Mouse (Mus musculus): ENCODE data around the gene Wdr41.

The Wdr41 gene

DNA sequence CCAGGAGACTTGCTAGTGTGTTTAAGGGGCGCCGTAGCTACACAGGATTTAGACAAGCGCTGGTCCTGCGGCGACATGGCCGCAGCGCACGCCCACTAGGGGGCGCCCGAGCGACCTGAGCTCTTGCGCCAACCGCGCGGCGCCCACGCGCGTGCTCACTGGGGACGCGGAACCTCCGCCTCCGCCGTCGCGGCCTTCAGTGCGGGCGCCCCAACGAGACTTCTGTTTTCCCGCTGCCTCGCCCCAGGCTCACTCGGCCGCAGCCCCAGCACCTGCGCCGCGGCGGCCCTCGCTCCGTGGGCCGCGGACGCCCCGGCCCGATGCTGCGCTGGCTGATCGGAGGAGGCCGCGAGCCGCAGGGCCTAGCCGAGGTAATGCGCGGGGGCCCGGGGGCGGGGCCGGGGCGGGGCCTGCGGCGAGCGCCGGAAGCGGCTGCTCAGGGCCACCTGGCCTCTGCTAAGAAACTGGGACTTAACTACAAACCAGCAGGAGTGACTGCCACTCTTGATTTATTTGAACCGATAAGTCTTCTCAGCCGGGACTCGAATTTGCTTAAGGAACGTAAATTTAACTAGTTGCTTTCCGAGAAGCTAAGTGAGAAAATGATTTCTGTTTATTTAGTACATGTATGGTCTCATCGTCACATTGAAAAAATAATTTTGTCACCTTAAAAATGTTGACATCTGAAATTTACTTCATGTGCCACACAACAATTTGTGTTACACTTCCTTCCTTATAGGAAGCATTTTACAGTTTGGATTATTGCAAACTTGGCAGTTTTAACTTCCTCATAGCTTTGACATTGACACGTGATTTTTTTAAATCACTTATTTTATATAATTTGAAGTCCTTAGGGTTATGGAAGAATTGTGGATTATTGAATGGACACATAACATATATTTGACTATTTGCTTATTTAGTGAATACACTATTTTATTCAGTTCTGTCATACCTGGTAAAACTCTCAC is at the start of gene Wdr41:
Wdr41 (plus strand) TSS at position 126 of the 968 bp plus-strand sequence.
- in situ Hi-C loops (cut with MboI; ENCODE audit: unreplicated experiment in 2 of 2), result loop anchor here (10.0 kb wide), 1 partner anchor 348 kb away; the partner anchor contains the start of gene Zbed3 (in 2 of the 2)

DNA sequence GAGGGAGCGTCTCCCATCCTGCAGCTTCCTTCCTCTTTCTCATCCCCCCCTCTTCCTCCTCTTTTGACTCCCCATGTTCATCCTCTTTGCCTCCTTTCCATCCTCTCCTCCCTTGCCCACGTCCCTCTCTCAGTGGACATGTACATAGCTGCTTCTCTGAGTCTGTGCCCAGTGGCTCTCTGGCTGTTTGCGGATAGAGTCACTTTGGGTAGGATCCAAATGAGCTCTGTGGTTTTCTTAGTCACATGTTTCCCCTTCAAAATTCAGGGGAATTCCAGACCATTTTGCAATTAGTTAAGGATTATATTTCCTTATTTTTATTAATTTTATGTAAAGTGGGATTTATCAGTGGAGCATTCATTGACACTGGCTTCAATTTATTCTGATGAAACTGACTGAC is 48.1 kb upstream of the Wdr41 start:
- in situ Hi-C loops (cut with MboI; ENCODE audit: unreplicated experiment in 2 of 2), result loop anchor here in 1 of 2 experiments (25.0 kb wide), 1 partner anchor 1141 kb away; no protein-coding TSS in a partner anchor

DNA sequence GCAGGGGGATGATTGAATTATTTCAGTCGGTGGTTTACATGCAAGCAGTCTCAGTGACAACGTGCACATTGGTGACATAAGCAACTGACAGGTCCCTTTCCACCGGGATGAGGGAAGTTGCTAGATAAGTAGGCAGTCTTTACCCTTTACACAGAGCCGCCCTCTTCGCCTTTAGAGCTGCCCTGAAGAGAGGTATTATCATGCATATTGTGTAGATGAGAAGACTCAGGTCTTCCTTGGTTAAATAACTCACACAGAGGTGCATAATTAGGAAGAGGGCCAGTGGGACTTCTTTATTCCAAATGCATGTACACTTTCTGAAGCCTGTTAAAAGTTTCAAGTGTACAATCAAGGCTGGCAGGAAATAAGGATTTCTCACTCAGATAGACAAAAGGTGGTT is 37.7 kb upstream of the Wdr41 start:
- in situ Hi-C loops (cut with MboI; ENCODE audit: unreplicated experiment in 2 of 2), result loop anchor here in 1 of 2 experiments (25.0 kb wide), 1 partner anchor 1151 kb away; no protein-coding TSS in a partner anchor

- in situ Hi-C loops (cut with MboI; ENCODE audit: unreplicated experiment in 2 of 2), result loop anchor here (5.0 to 25.0 kb wide), 6 partner anchors 375 to 1153 kb away; no protein-coding TSS in a partner anchor
These were observed 36.0 kb upstream of the Wdr41 start for GRCm38 (mm10) chr13:94940104-94940503.

- in situ Hi-C loops (cut with MboI; ENCODE audit: unreplicated experiment in 2 of 2), result loop anchor here (5.0 to 25.0 kb wide), 6 partner anchors 376 to 1154 kb away; no protein-coding TSS in a partner anchor
These were observed 34.9 kb upstream of the Wdr41 start for GRCm38 (mm10) chr13:94941230-94941629.

DNA sequence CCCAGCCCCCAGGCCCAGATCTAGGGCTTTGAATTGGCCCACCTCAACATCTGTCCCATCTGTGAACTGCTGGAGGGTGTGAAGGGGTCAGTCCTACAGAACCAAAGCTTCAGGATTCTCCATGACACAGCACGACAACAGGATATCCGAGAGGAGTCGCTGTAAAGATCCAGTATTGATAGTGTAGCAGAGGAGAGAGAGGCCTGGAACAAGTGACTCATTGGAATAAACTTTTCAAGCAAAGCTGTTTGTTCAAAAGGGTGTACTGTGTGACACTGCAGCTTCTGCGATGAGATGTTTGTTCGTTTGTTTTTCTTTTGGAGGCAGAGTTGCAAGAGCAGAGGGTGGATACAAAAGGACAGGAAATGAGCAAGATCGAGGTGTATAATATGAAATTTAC is 20.2 kb upstream of the Wdr41 start:
- in situ Hi-C loops (cut with MboI; ENCODE audit: unreplicated experiment in 2 of 2), result loop anchor here (10.0 to 25.0 kb wide), 2 partner anchors 329 to 531 kb away; partner anchors contain the start of gene S100z (in 1 of the 2)

DNA sequence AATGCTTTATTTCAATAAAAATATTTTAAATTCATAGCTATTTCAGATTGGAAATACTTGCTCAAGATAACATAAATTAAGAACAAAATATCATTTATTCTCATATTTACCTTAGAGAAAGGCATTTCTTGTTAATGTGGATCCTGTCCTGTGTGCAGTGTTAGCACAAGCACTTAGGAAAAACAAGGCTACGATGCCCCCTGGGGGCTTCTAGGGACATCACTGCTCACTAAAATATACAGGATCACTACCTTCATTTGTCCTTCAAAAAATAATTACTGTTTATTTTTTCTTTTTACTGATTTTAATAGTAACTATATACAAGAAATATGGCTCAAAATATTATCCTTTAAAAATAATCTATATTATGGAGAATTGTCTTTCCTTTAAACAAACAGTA is 18.2 kb upstream of the Wdr41 start:
- in situ Hi-C loops (cut with MboI; ENCODE audit: unreplicated experiment in 2 of 2), result loop anchor here (10.0 to 25.0 kb wide), 2 partner anchors 327 to 529 kb away; partner anchors contain the start of gene S100z (in 1 of the 2)

GRCm38 (mm10) chr13:94969992-94970553 is 6.1 kb upstream of the Wdr41 start:
- in situ Hi-C loops (cut with MboI; ENCODE audit: unreplicated experiment in 2 of 2), result loop anchor here (10.0 to 25.0 kb wide), 4 partner anchors 355 to 517 kb away; partner anchors contain the start of genes Zbed3 (in 2 of the 2) and S100z (in 1 of the 2)

DNA sequence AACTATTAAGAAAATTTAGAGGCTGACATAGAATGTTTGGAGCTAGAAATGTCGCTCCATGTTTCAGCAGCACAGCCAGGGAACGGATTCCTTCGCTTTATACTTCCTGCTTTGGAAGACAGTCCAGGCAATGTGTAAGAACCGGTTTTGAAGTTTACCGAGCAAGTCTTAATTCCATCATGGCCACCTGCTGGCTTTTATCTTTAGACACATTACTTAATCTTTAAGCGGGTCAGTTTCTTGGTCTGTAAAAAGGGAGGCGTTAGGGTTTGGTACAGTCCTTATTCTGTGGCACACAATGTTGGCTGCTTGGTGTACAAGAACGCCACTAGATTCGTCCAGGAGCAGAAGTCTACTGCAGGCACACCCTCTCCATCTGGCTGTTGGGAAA is 321 bp upstream of the Wdr41 start:
- in situ Hi-C loops (cut with MboI; ENCODE audit: unreplicated experiment in 2 of 2), result loop anchor here (10.0 kb wide), 1 partner anchor 349 kb away; the partner anchor contains the start of gene Zbed3 (in 2 of the 2)

GRCm38 (mm10) chr13:94979081-94979480 is 2.9 kb downstream of the Wdr41 start:
- in situ Hi-C loops (cut with MboI; ENCODE audit: unreplicated experiment in 2 of 2), result loop anchor here (10.0 kb wide), 1 partner anchor 346 kb away; the partner anchor contains the start of gene Zbed3 (in 2 of the 2)

- in situ Hi-C loops (cut with MboI; ENCODE audit: unreplicated experiment in 2 of 2), result no loop called here
These were observed 14.4 kb downstream of the Wdr41 start for GRCm38 (mm10) chr13:94990516-94990915.

- in situ Hi-C loops (cut with MboI; ENCODE audit: unreplicated experiment in 2 of 2), result no loop called here
These were observed 31.1 kb downstream of the Wdr41 start for GRCm38 (mm10) chr13:95007281-95007680.

- in situ Hi-C loops (cut with MboI; ENCODE audit: unreplicated experiment in 2 of 2), result no loop called here
These were observed 33.1 kb downstream of the Wdr41 start for GRCm38 (mm10) chr13:95009261-95009660.

DNA sequence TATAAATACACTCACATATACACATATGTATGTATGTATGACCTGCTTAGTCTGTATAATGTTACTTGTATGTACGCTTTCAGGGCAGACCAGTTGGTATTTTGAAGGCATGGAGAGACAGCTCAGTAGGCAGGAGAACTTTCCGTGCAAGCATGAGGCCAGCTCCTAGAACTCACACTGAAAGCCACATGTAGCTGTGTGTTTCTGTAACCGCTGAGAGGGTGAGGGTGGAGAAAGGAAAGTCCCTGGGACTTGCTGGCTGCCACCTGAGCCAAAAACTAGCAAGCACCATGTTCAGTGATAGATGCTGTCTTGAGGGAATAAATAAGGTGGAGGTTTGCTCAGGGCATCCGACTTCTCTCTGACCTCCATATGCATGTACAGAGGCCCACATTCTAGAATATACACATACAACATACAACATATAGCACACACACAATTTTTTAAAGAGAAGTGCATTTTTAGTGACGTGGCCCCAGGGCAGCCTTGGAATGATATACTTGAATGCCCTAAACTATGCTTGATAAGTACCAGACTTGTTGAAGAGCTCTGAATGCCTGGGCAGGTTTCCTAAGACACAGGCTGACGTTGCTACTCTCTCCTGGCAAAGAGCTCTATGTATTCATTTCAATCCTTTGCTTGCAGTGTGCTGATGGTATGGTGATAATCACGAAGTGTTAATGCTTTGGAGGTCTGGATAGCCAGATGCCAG is 35.6 kb downstream of the Wdr41 start:
- in situ Hi-C loops (cut with MboI; ENCODE audit: unreplicated experiment in 2 of 2), result no loop called here

DNA sequence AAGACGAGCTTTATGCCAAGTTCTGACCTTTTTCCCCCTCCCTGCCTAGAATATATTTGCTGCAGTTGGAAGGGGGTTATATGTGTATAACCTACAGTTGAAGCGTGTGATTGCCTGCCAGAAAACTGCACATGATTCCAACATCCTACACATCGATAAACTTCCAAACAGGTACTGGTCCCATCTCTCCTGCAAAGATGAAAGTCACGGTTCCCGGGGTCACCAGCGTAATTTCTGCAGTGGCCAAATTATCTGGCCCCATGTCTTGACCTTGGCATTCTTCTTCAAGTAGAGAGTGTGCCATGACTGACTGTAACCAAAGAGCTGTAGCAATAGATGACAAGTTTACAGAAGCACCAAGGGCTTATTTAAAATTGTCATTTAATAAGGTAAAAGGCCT is 41.1 kb downstream of the Wdr41 start:
- in situ Hi-C loops (cut with MboI; ENCODE audit: unreplicated experiment in 2 of 2), result no loop called here

- in situ Hi-C loops (cut with MboI; ENCODE audit: unreplicated experiment in 2 of 2), result no loop called here
These were observed 41.8 kb downstream of the Wdr41 start for GRCm38 (mm10) chr13:95017916-95018315.

DNA sequence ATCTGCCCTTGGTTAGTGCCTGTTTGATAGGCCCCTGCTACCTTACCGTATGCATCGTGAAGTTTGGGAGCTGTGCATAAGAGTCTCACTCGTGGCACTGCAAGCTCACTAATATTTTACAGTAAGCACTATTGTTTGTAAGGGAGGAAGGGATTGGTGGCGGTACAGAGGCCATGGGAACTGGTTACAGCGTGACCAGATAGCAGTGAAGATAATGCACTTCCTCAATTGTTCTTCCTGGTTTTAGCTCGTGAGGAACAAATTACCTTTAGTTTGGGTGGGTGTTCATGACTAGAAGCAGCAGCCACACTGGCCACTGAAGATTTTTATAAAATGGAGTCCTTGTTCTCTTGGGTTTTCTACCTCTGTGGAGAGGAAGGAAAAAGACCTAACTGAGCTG is 43.2 kb downstream of the Wdr41 start:
- in situ Hi-C loops (cut with MboI; ENCODE audit: unreplicated experiment in 2 of 2), result no loop called here

- in situ Hi-C loops (cut with MboI; ENCODE audit: unreplicated experiment in 2 of 2), result no loop called here
These were observed 44.1 kb downstream of the Wdr41 start for GRCm38 (mm10) chr13:95020216-95020615.

GRCm38 (mm10) chr13:95030828-95031227 is 54.7 kb downstream of the Wdr41 start:
- in situ Hi-C loops (cut with MboI; ENCODE audit: unreplicated experiment in 2 of 2), result no loop called here

DNA sequence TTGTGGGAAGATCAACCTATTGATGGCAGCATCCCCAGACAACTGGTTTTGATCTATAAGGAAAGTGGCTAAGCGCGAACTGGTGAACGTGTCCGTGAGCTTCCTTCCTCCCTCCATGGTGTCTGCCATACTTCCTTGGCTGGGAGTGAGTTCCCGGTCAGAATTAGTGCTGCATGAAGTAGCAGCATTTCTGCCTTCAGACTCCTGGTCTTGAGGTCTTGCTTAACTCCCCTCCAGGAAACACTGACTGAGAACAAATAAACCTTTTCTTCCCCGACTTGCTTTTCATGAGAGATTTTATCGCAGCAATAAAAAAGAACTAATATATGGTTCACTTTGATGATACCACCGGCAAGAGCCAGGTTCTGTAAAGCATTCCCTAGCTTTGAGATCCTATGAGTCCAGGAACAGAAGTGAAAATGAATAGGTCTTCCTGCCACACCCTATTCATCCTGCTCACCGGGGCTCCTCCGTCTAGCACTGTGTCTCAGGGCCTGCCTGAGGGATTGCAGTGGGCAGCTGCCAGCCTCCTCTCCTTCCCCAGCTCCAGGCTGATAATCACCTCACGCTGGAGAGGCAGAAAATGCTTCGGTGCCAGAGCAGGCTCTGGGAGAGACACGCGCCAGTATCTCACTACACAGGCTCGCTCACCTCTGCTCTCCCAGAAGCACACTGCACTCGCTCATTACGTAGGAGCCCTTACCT is 56.1 kb downstream of the Wdr41 start:
- in situ Hi-C loops (cut with MboI; ENCODE audit: unreplicated experiment in 2 of 2), result no loop called here

Data from v-Abl transformed pro-B cells (cell line).